Mouse (Mus musculus) heart, postnatal 0 days (tissue): ENCODE results near the gene Mrtfa. TPM values are rescaled to one million over a fixed set of nuclear protein-coding genes. Genes with fewer than 3 reads are reported as not detected.
A peak's percentile ranks its signal among the peaks of the same experiment; 100 is the strongest.

Experiments used
- ATAC-seq: fragments of 200-750 bp; cut with Nextera tagmentation; 2 replicates; pipeline ENCODE4 v1.8.0; 2017; ENCODE audit warnings: low read depth, moderate number of reproducible peaks, moderate library complexity; ENCODE audit not compliant: insufficient read depth
- DNase-seq: peaks from one replicate; pipeline ENCODE4 v3.0.0-alpha.2; 2016; ENCODE audit warnings: low spot score
- H3K27ac ChIP-seq: fragments of 300-500 bp; sonication (generic); 2 replicates; pipeline ENCODE4 v1.5.1; 2014; ENCODE audit warnings: low read depth, mild to moderate bottlenecking
- H3K27me3 ChIP-seq: fragments of 300-500 bp; sonication (generic); 2 replicates; pipeline ENCODE4 v1.6.1; 2014; ENCODE audit warnings: low read length, mixed read lengths; ENCODE audit not compliant: control insufficient read depth, insufficient read depth
- H3K36me3 ChIP-seq: fragments of 300-500 bp; sonication (generic); replicated peaks from 2 replicates; pipeline ENCODE4 v1.6.1; 2014; ENCODE audit warnings: low read length, mixed read lengths; ENCODE audit not compliant: control insufficient read depth, insufficient read depth
- H3K4me1 ChIP-seq: fragments of 300-500 bp; sonication (generic); 2 replicates; pipeline ENCODE4 v1.6.1; 2014; ENCODE audit warnings: antibody characterized with exemption; ENCODE audit not compliant: control insufficient read depth, insufficient read depth
- H3K4me2 ChIP-seq: fragments of 300-500 bp; sonication (generic); 2 replicates; pipeline ENCODE4 v1.6.1; 2014; ENCODE audit warnings: low read depth, mild to moderate bottlenecking, low read length, moderate library complexity
- H3K4me3 ChIP-seq: fragments of 300-500 bp; sonication (generic); 2 replicates; pipeline ENCODE4 v1.5.1; 2014; ENCODE audit warnings: low read depth, low read length
- H3K9ac ChIP-seq: fragments of 300-500 bp; sonication (generic); replicated peaks from 2 replicates; pipeline ENCODE4 v1.6.1; 2014; ENCODE audit warnings: low read depth, low read length, mixed read lengths
- H3K9me3 ChIP-seq: fragments of 300-500 bp; sonication (generic); replicated peaks from 2 replicates; pipeline ENCODE4 v1.6.1; 2016; ENCODE audit warnings: low read length; ENCODE audit not compliant: control insufficient read depth
- CTCF ChIP-seq: IDR thresholded peaks from 2 replicates; pipeline ENCODE4 v1.5.1; 2016; ENCODE audit warnings: antibody characterized with exemption, control low read depth, low read depth
- EP300 ChIP-seq: IDR thresholded peaks from 2 replicates; pipeline ENCODE4 v1.6.1; 2016; ENCODE audit warnings: antibody characterized with exemption, low read depth
- WGBS: fragments of 180-500 bp; shearing (Covaris S2); extraction: QIAGEN DNeasy Blood & Tissue Kit; methylation state at CpG from one replicate; pipeline ENCODE4 v1.1.7; 2014; 5-methylcytosine and 5-hydroxymethylcytosine counted together
- polyA plus RNA-seq: library from polyadenylated mRNA; unstranded; fragments of >200 nt; fragmentation: Nextera tagmentation; extraction: Ambion mirVana; gene quantifications from 2 replicates; pipeline ENCODE4 v1.2.1, GENCODE M21; 2015
- total RNA-seq: library from RNA; depleted of rRNA; stranded (reverse); fragments of >200 nt; gene quantifications from 2 replicates; pipeline ENCODE4 v1.2.3, GENCODE M21; 2014; ENCODE audit warnings: low replicate concordance

The Mrtfa gene
- total and polyA plus RNA-seq, 2 experiments from 2014 or later = 4.9 to 26.0 TPM

DNA sequence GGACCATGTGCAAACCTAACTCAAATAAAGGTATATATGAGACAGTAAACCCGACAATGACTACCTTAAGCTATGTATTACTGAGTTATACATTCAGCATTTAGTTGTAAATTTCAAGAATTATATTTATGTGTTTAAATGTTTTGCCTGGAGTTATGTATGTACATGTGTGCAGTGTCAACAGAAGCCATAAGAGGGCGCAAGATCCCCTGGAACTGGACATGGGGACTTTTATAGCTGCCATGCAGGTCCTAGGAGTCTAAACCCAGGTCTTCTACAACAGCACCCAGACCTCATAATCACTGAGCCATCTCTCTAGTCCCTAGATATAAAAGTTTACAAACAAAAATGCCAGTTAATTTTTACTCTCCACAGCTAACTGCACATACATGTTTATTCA lies 117.8 kb downstream of the Mrtfa start:
- H3K4me2 ChIP-seq = no peak overlapping the region
- TF ChIP-seq CTCF (peak; percentile 46), EP300 (no peak)
- H3K9ac ChIP-seq = no peak overlapping the region
- no peak overlapping the region for H3K4me3 ChIP-seq
- 0 out of 2 replicates have a peak, but pooled peaks cover 5% of the 10 kb centered on the region for H3K9me3 ChIP-seq
- H3K36me3 ChIP-seq = no peaks in the 10 kb centered on the region
- no peak for DNase-seq
- H3K27ac ChIP-seq = no peak overlapping the region
- no peaks in the 10 kb centered on the region for H3K4me1 ChIP-seq
- no peak for ATAC-seq
- WGBS = 79% methylated on average over 2 of the region's 2 CpGs
- H3K27me3 ChIP-seq = peaks cover 6% of the 10 kb centered on the region

- Histone ChIP-seq H3K9ac (no peak overlapping the region), H3K9me3 (0 out of 2 replicates have a peak, but pooled peaks cover 5% of the 10 kb centered on the region), H3K27ac (no peak overlapping the region), H3K4me1 (peaks cover 13% of the 10 kb centered on the region), H3K36me3 (no peaks in the 10 kb centered on the region), H3K4me3 (no peak overlapping the region), H3K27me3 (peaks cover 6% of the 10 kb centered on the region), H3K4me2 (no peak overlapping the region)
- ATAC-seq = no peak
- WGBS = 64% methylated on average over 1 of the region's 1 CpGs
- TF ChIP-seq EP300 (no peak), CTCF (no peak)
- DNase-seq = no peak
These were observed 120.1 kb downstream of the Mrtfa start for GRCm38 (mm10) chr15:81070470-81070869.

DNA sequence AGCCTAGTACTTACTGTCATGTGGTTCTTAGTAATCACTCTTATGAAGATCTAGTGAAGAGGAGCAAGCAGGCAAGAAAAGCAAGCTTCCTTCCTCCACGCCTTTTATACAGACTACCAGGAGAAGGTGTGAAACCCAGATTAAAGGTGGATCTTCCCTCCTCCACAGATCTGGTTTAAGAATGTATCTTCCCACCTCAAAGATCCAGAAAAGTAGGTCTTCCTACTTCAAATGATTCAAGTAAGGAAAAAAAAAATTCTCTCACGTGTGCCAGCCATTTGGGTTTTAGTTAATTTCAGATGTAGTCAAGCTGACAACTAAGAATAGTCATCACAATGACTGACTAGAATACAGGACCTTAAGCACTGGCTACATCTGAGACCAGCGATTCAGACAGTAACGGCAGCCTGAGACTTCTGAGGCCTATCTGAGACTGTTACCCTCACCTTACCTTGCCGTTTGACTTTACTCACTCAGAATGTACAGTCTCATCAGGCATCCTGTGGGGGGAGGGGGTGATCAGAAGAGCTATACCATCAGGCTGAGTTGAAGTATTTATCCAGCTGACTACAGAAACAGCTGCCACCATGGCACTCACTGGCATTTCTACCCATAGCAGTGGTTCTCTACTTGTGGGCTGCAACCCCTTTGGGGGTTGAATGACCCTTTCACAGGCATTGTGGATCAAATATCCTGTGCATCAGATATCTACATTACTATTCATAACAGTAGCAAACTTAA lies 121.7 kb downstream of the Mrtfa start:
- Histone ChIP-seq H3K36me3 (no peaks in the 10 kb centered on the region), H3K27ac (no peak overlapping the region), H3K9me3 (no peaks in the 10 kb centered on the region), H3K4me3 (no peak overlapping the region), H3K9ac (no peak overlapping the region), H3K27me3 (peaks cover 10% of the 10 kb centered on the region), H3K4me2 (no peak overlapping the region), H3K4me1 (peaks cover 18% of the 10 kb centered on the region)
- ATAC-seq = no peak
- WGBS = 93% methylated on average over 5 of the region's 5 CpGs
- DNase-seq = no peak
- TF ChIP-seq EP300 (no peak), CTCF (no peak)

- H3K4me2 ChIP-seq = no peak overlapping the region
- no peak for DNase-seq
- no peak for ATAC-seq
- no peak overlapping the region for H3K9ac ChIP-seq
- H3K36me3 ChIP-seq = no peaks in the 10 kb centered on the region
- WGBS = 90% methylated on average over 3 of the region's 3 CpGs
- no peak overlapping the region for H3K27ac ChIP-seq
- H3K4me3 ChIP-seq = no peak overlapping the region
- H3K9me3 ChIP-seq = no peaks in the 10 kb centered on the region
- H3K27me3 ChIP-seq = peaks cover 10% of the 10 kb centered on the region
- TF ChIP-seq CTCF (no peak), EP300 (no peak)
- H3K4me1 ChIP-seq = peaks cover 19% of the 10 kb centered on the region
These were observed 122.8 kb downstream of the Mrtfa start for GRCm38 (mm10) chr15:81067761-81068160.

- ATAC-seq (peak; percentile 79), DNase-seq (peak; percentile 68)
- Histone ChIP-seq H3K36me3 (no peaks in the 10 kb centered on the region), H3K27ac (no peak overlapping the region), H3K4me3 (no peak overlapping the region), H3K4me2 (no peak overlapping the region), H3K4me1 (peaks cover 27% of the 10 kb centered on the region), H3K9ac (no peak overlapping the region), H3K27me3 (peaks cover 10% of the 10 kb centered on the region), H3K9me3 (no peaks in the 10 kb centered on the region)
- TF ChIP-seq EP300 (no peak), CTCF (no peak)
- 22% methylated on average over 5 of the region's 5 CpGs for WGBS
These were observed 123.6 kb downstream of the Mrtfa start for GRCm38 (mm10) chr15:81066976-81067375.

DNA sequence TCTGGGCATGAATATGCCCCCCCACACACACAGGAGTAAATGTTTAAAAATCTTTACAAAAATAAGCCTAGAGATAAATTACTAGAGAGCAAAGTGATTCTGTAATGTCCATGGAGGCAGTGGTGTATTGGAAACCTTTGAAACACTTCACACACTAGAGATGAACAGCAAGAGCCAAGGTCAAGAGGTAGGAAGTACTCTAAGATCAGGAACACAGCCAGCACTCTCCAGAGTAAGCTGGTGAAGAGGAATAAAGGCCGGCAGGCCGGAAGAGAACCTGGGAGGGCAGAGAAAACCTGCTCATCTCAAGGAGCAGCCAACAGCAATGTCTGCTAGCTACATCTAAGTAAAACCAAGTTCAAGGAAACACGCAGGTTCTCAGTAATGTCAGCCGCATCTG lies 125.9 kb downstream of the Mrtfa start:
- TF ChIP-seq EP300 = no peak
- TF ChIP-seq CTCF = no peak

More for the DNA sequence above, 125.9 kb downstream of the Mrtfa start:
- 87% methylated on average over 4 of the region's 4 CpGs for WGBS
- H3K27ac ChIP-seq = no peak overlapping the region
- DNase-seq = no peak
- no peaks in the 10 kb centered on the region for H3K36me3 ChIP-seq
- peaks cover 8% of the 10 kb centered on the region for H3K27me3 ChIP-seq
- H3K4me2 ChIP-seq = no peak overlapping the region
- no peaks in the 10 kb centered on the region for H3K9me3 ChIP-seq
- H3K4me1 ChIP-seq = peaks cover 28% of the 10 kb centered on the region
- no peak overlapping the region for H3K4me3 ChIP-seq
- no peak overlapping the region for H3K9ac ChIP-seq
- ATAC-seq = no peak
